8 mouse cellular contexts compared by ENCODE assay signal in genomic region chr1:119836479-119837015, GRCm38 (mm10). TPM values are rescaled to one million over a fixed set of nuclear protein-coding genes. Genes with fewer than 3 reads are reported as not detected.
A peak's percentile ranks its signal among the peaks of the same experiment; 100 is the strongest.
DNase-seq lines count a peak whose midpoint lies in the region; ATAC-seq and TF ChIP-seq lines count a peak whose summit lies in the region.

No protein-coding gene starts in this region.

- no peaks in the 10 kb centered on the region for H3K9me3 ChIP-seq in ES-E14 (ENCODE audit: control insufficient read depth, insufficient read depth, low read depth, low read length)
- H3K9me3 ChIP-seq in embryonic facial prominence, embryonic 12.5 days, result no peaks in the 10 kb centered on the region
- H3K9me3 ChIP-seq in hindbrain, embryonic 14.5 days (ENCODE audit: control insufficient read depth, low read length), result no peaks in the 10 kb centered on the region
- no peaks in the 10 kb centered on the region for H3K9me3 ChIP-seq in liver, postnatal 0 days (ENCODE audit: low read length)
- no peaks in the 10 kb centered on the region for H3K9me3 ChIP-seq in neural tube, embryonic 15.5 days (replicated peaks)

- H3K9ac ChIP-seq in ES-E14 (ENCODE audit: insufficient read depth, low read depth, low read length, poor library complexity, severe bottlenecking), result peak overlapping the region; percentile 87
- peak overlapping the region; percentile 89 for H3K9ac ChIP-seq in embryonic facial prominence, embryonic 12.5 days
- peak overlapping the region; percentile 77 for H3K9ac ChIP-seq in hindbrain, embryonic 14.5 days
- peak overlapping the region; percentile 74 for H3K9ac ChIP-seq in liver, postnatal 0 days (replicated peaks)
- H3K9ac ChIP-seq in neural tube, embryonic 15.5 days (replicated peaks), result peak overlapping the region; percentile 82

- TF ChIP-seq CTCF in layer of hippocampus, adult 2 months (conservative IDR thresholded peaks at IDR 0.05), result no peak
- no peak for TF ChIP-seq CTCF in liver, postnatal 0 days (IDR thresholded peaks at IDR 0.05; ENCODE audit: low read depth)

- WGBS in embryonic facial prominence, embryonic 12.5 days, result under 1% methylated on average over 30 of the region's 31 CpGs
- under 1% methylated on average over 22 of the region's 31 CpGs for WGBS in hindbrain, embryonic 14.5 days
- WGBS in liver, postnatal 0 days (ENCODE audit: insufficient replicate concordance), result under 1% methylated on average over 29 of the region's 31 CpGs
- WGBS in neural tube, embryonic 15.5 days, result under 1% methylated on average over 30 of the region's 31 CpGs

- peak overlapping the region; percentile 57 for H3K4me3 ChIP-seq in layer of hippocampus, adult 2 months
- H3K4me3 ChIP-seq in ES-E14 (ENCODE audit: insufficient read depth in 1 of 2, low read depth in 1 of 2, low read length in 2 of 2, poor library complexity in 1 of 2, severe bottlenecking in 1 of 2), result peak overlapping the region; percentile 81 to 84
- H3K4me3 ChIP-seq in embryonic facial prominence, embryonic 12.5 days, result peak overlapping the region; percentile 86
- H3K4me3 ChIP-seq in hindbrain, embryonic 14.5 days (replicated peaks; ENCODE audit: low read length), result peak overlapping the region; percentile 71
- peak overlapping the region; percentile 82 for H3K4me3 ChIP-seq in liver, postnatal 0 days (ENCODE audit: low read depth, low read length)
- peak overlapping the region; percentile 86 for H3K4me3 ChIP-seq in neural tube, embryonic 15.5 days (replicated peaks)

- ATAC-seq in embryonic facial prominence, embryonic 12.5 days (ENCODE audit: insufficient number of reproducible peaks, insufficient read depth, low FRiP score, low TSS enrichment), result no peak
- ATAC-seq in hindbrain, embryonic 14.5 days (ENCODE audit: low FRiP score), result peak; percentile 0; the same call in 1 of the 2 replicates
- ATAC-seq in liver, postnatal 0 days, result no peak
- ATAC-seq in neural tube, embryonic 15.5 days (ENCODE audit: low FRiP score), result no peak; the same call in 1 of the 2 replicates

- no peaks in the 10 kb centered on the region for H3K4me1 ChIP-seq in ES-E14 (ENCODE audit: control insufficient read depth in 2 of 2, insufficient read depth in 2 of 2, low read length in 2 of 2, poor library complexity in 1 of 2)
- H3K4me1 ChIP-seq in embryonic facial prominence, embryonic 12.5 days, result peaks cover 8% of the 10 kb centered on the region; the same call in 1 of the 2 replicates
- H3K4me1 ChIP-seq in hindbrain, embryonic 14.5 days (replicated peaks; ENCODE audit: control insufficient read depth, insufficient read depth, low read length), result peaks cover 21% of the 10 kb centered on the region
- H3K4me1 ChIP-seq in liver, postnatal 0 days (ENCODE audit: insufficient read depth), result 0 out of 2 replicates have a peak, but pooled peaks cover 3% of the 10 kb centered on the region
- peaks cover 20% of the 10 kb centered on the region for H3K4me1 ChIP-seq in neural tube, embryonic 15.5 days

- DNase-seq in layer of hippocampus, adult 2 months (ENCODE audit: low spot score in 2 of 2), result peak in 1 of 2 experiments; percentile 12
- DNase-seq in layer of hippocampus, postnatal 10 days (ENCODE audit: low spot score in 2 of 2), result no peak
- no peak for DNase-seq in ES-E14 (ENCODE audit: low read depth, low spot score)
- DNase-seq in hindbrain, embryonic 14.5 days (ENCODE audit: low spot score), result peak; percentile 45
- peak; percentile 64 for DNase-seq in liver, postnatal 0 days
- no peak for DNase-seq in adrenal gland, adult 2 months

- in situ Hi-C loops in ES-E14 (cut with MboI; ENCODE audit: low sequenced_read_pairs in 2 of 2, unreplicated experiment in 2 of 2), result no loop called here

- peak overlapping the region; percentile 64 for H3K4me2 ChIP-seq in embryonic facial prominence, embryonic 12.5 days (replicated peaks)
- H3K4me2 ChIP-seq in hindbrain, embryonic 14.5 days (replicated peaks), result peak overlapping the region; percentile 82
- H3K4me2 ChIP-seq in liver, postnatal 0 days (ENCODE audit: low read depth, low read length), result peak overlapping the region; percentile 85
- H3K4me2 ChIP-seq in neural tube, embryonic 15.5 days, result peak overlapping the region; percentile 66

- no peak for TF ChIP-seq EP300 in liver, postnatal 0 days (IDR thresholded peaks at IDR 0.05; ENCODE audit: low read depth)

- peak overlapping the region; percentile 95 for H3K27ac ChIP-seq in layer of hippocampus, adult 2 months
- no peak overlapping the region for H3K27ac ChIP-seq in ES-E14 (ENCODE audit: insufficient read depth, low read depth, low read length, poor library complexity, severe bottlenecking)
- peak overlapping the region; percentile 91 for H3K27ac ChIP-seq in embryonic facial prominence, embryonic 12.5 days
- peak overlapping the region; percentile 92 for H3K27ac ChIP-seq in hindbrain, embryonic 14.5 days
- H3K27ac ChIP-seq in liver, postnatal 0 days (ENCODE audit: low read depth), result peak overlapping the region; percentile 80
- H3K27ac ChIP-seq in neural tube, embryonic 15.5 days (replicated peaks), result peak overlapping the region; percentile 96

- H3K36me3 ChIP-seq in ES-E14 (ENCODE audit: control insufficient read depth, insufficient read depth, low read length, poor library complexity, severe bottlenecking), result no peaks in the 10 kb centered on the region
- H3K36me3 ChIP-seq in embryonic facial prominence, embryonic 12.5 days, result no peaks in the 10 kb centered on the region
- H3K36me3 ChIP-seq in hindbrain, embryonic 14.5 days (replicated peaks; ENCODE audit: control insufficient read depth, insufficient read depth), result no peaks in the 10 kb centered on the region
- H3K36me3 ChIP-seq in liver, postnatal 0 days (replicated peaks; ENCODE audit: insufficient read depth, low read length), result no peaks in the 10 kb centered on the region
- no peaks in the 10 kb centered on the region for H3K36me3 ChIP-seq in neural tube, embryonic 15.5 days

- no peaks in the 10 kb centered on the region for H3K27me3 ChIP-seq in embryonic facial prominence, embryonic 12.5 days
- no peaks in the 10 kb centered on the region for H3K27me3 ChIP-seq in hindbrain, embryonic 14.5 days (ENCODE audit: control insufficient read depth, insufficient read depth, low read length)
- no peaks in the 10 kb centered on the region for H3K27me3 ChIP-seq in liver, postnatal 0 days (ENCODE audit: insufficient read depth, low read length)
- H3K27me3 ChIP-seq in neural tube, embryonic 15.5 days (replicated peaks), result no peaks in the 10 kb centered on the region

TF ChIP-seq in ES-E14, 5 proteins besides CTCF, POLR2A, EP300 and RAD21:
- TF ChIP-seq HCFC1 (IDR thresholded peaks at IDR 0.05; ENCODE audit: borderline replicate concordance, insufficient read depth, low read length) (no peak), ZNF384 (IDR thresholded peaks at IDR 0.05; ENCODE audit: low read depth, low read length) (no peak), ZC3H11A (IDR thresholded peaks at IDR 0.05; ENCODE audit: borderline replicate concordance, low read depth, low read length) (no peak), MAFK (IDR thresholded peaks at IDR 0.05; ENCODE audit: insufficient read depth, low read depth, low read length) (no peak), CHD2 (IDR thresholded peaks at IDR 0.05; ENCODE audit: low read depth, low read length) (no peak)

RNA-seq across cellular contexts. Expression of gene Ptpn4, which starts 0.9 kb away (rescaled TPM):
- total RNA-seq in layer of hippocampus, adult 2 months (2021), result 10 to 100 TPM; 63.8 to 68.6 TPM
- 10 to 100 TPM; 43.8 to 43.9 TPM for total RNA-seq in layer of hippocampus, postnatal 10 days (2021)
- 15.6 and 17.8 TPM in 2 replicates for total RNA-seq in ES-E14 (2012; rRNA removed)
- polyA plus RNA-seq in embryonic facial prominence, embryonic 12.5 days (2016; fragmentation: Nextera tagmentation; extraction: Ambion mirVana), result 8.4 and 9.2 TPM in 2 replicates
- polyA plus RNA-seq in hindbrain, embryonic 14.5 days (2014; fragmentation: Nextera tagmentation; extraction: Ambion mirVana), result 19.9 and 22.3 TPM in 2 replicates
- 1.7 and 1.8 TPM in 2 replicates for polyA plus RNA-seq in liver, postnatal 0 days (2015; fragmentation: Nextera tagmentation; extraction: Ambion mirVana)
- 7.7 and 11.8 TPM in 2 replicates for polyA plus RNA-seq in neural tube, embryonic 15.5 days (2015; fragmentation: Nextera tagmentation; extraction: Ambion mirVana)
- 10 to 100 TPM; 25.6 to 40.8 TPM for total RNA-seq in adrenal gland, adult 2 months (2021)
- polyA plus RNA-seq in adrenal gland, adult 2 months (2012; rRNA removed), result 4.9 and 9.2 TPM in 2 replicates

Comparison
In these comparisons a context has a peak if more than half of its experiments do, and no peak if none do; other contexts are left out.
1. DNase-seq: peak in hindbrain, embryonic 14.5 days (single experiment) and liver, postnatal 0 days (single experiment); none in layer of hippocampus, postnatal 10 days (0 of 2), ES-E14 (single experiment) and adrenal gland, adult 2 months (single experiment).
2. Peak in every context shown above with its lines, with median percentiles within 50 percentile points of each other: H3K4me3 ChIP-seq, H3K9ac ChIP-seq and H3K4me2 ChIP-seq.